Mouse (Mus musculus) left cerebral cortex, adult 2 months (tissue): Measurements from ENCODE around the gene Mrm3. TPM values are rescaled to one million over a fixed set of nuclear protein-coding genes. Genes with fewer than 3 reads are reported as not detected.
"Not testable (repeated sequence)": the region's sequence is repeated elsewhere in the genome, so short reads cannot be mapped to it uniquely, and the experiment has no call there.

Source experiments
- DNase-seq, 2 experiments: peaks; one replicate each; pipeline ENCODE4 v3.0.0; 2021 to 2022; ENCODE audit warnings: low spot score in 2 of 2, mixed read lengths in 1 of 2; ENCODE audit errors: extremely low spot score in 1 of 2
- H3K27ac ChIP-seq: fragments of 200-600 bp; 2 replicates; pipeline ENCODE4 v1.8.1; 2022
- H3K4me3 ChIP-seq: fragments of 200-600 bp; 2 replicates; pipeline ENCODE4 v1.8.1; 2022
- CTCF ChIP-seq: fragments of 200-600 bp; IDR thresholded peaks from 2 replicates; pipeline ENCODE4 v1.8.1; 2022; ENCODE audit warnings: antibody characterized with exemption, mild to moderate bottlenecking, moderate library complexity
- intact Hi-C: fragments of 180-260 bp; cut with DNase I; formaldehyde crosslinking; loops from one replicate; pipeline ENCODE4 v1.15.1; 2025
- long read RNA-seq, 2 experiments: library from polyadenylated mRNA; stranded (forward); transcript quantifications; one replicate each; pipeline ENCODE4 v2.0.0; 2021; ENCODE audit warnings: borderline mapping rate in 2 of 2
- total RNA-seq, 2 experiments: library from RNA; stranded (reverse); gene quantifications; 2 replicates each; pipeline ENCODE4 v1.2.3; 2021

Gene Mrm3
- total RNA-seq, result 10 to 100 TPM; 16.6 to 19.7 TPM
- long read RNA-seq, experiment 1, transcript Mrm3-201 (4 exons, 1,510 nt), result major isoform, 15 of 28 reads
- long read RNA-seq, experiment 1, partial matches to known transcripts, result 5 of 28 reads
- long read RNA-seq, experiment 1, other reads (novel, unspliced or antisense), result 8 of 28 reads
- long read RNA-seq, experiment 2, transcript Mrm3-201 (4 exons, 1,510 nt), result major isoform, 11 of 21 reads
- long read RNA-seq, experiment 2, partial matches to known transcripts, result 7 of 21 reads
- long read RNA-seq, experiment 2, other reads (novel, unspliced or antisense), result 3 of 21 reads

GRCm38 (mm10) chr11:76242901-76243810, at the start of gene Mrm3, which contains the start of gene Glod4:
TSS of gene Mrm3 (plus strand) at chr11:76243715.
TSS of gene Glod4 (minus strand) at chr11:76243725.
- DNase-seq, result peak; percentile 91 to 95
- peak within 1 kb of the TSS; percentile 86 for H3K27ac ChIP-seq
- H3K4me3 ChIP-seq, result peak within 1 kb of the TSS; percentile 91
- no peak for TF ChIP-seq CTCF
- intact Hi-C loops, result no loop called here

- DNase-seq, result no peak
- TF ChIP-seq CTCF, result no peak
- Histone ChIP-seq H3K27ac (no peak overlapping the region), H3K4me3 (no peak overlapping the region)
- intact Hi-C loops, result no loop called here
Observed at GRCm38 (mm10) chr11:76196275-76196976, 47.1 kb upstream of the Mrm3 start.

- intact Hi-C loops, result no loop called here
- no peak for TF ChIP-seq CTCF
- Histone ChIP-seq H3K27ac (no peak overlapping the region), H3K4me3 (no peak overlapping the region)
- no peak for DNase-seq
Observed at GRCm38 (mm10) chr11:76196977-76197469, 46.5 kb upstream of the Mrm3 start.

GRCm38 (mm10) chr11:76201761-76202674, 41.5 kb upstream of the Mrm3 start:
- H3K27ac ChIP-seq, result peak overlapping the region; percentile 79
- TF ChIP-seq CTCF, result no peak
- peak; percentile 85 to 89 for DNase-seq
- peak overlapping the region; percentile 76 for H3K4me3 ChIP-seq
- intact Hi-C loops, result loop anchor here (1.0 kb wide), 1 partner anchor 23 kb away; the partner anchor contains the start of genes Fam57a and Vps53

GRCm38 (mm10) chr11:76206793-76207192, 36.7 kb upstream of the Mrm3 start:
- Histone ChIP-seq H3K27ac (no peak overlapping the region), H3K4me3 (no peak overlapping the region)
- intact Hi-C loops, result no loop called here
- TF ChIP-seq CTCF, result no peak
- DNase-seq, result no peak

- Histone ChIP-seq H3K4me3 (no peak overlapping the region), H3K27ac (no peak overlapping the region)
- no peak for TF ChIP-seq CTCF
- intact Hi-C loops, result no loop called here
- DNase-seq, result no peak
Observed at GRCm38 (mm10) chr11:76210228-76210985, 33.1 kb upstream of the Mrm3 start.

GRCm38 (mm10) chr11:76211595-76211994, 31.9 kb upstream of the Mrm3 start:
- intact Hi-C loops, DNase-seq: not testable (repeated sequence)

GRCm38 (mm10) chr11:76213841-76214240, 29.7 kb upstream of the Mrm3 start:
- Histone ChIP-seq H3K4me3 (no peak overlapping the region), H3K27ac (no peak overlapping the region)
- no peak for TF ChIP-seq CTCF
- DNase-seq, result no peak
- intact Hi-C loops, result no loop called here

More at GRCm38 (mm10) chr11:76211595-76211994, 31.9 kb upstream of the Mrm3 start:
- not testable (repeated sequence) for H3K4me3 ChIP-seq, H3K27ac ChIP-seq

GRCm38 (mm10) chr11:76215011-76215410, 28.5 kb upstream of the Mrm3 start:
- Histone ChIP-seq H3K27ac (no peak overlapping the region), H3K4me3 (no peak overlapping the region)
- no peak for DNase-seq
- intact Hi-C loops, result no loop called here
- no peak for TF ChIP-seq CTCF

- intact Hi-C loops, result no loop called here
- Histone ChIP-seq H3K4me3 (no peak overlapping the region), H3K27ac (no peak overlapping the region)
- no peak for TF ChIP-seq CTCF
- no peak for DNase-seq
Observed at GRCm38 (mm10) chr11:76216049-76216540, 27.4 kb upstream of the Mrm3 start.
